Mouse (Mus musculus): ENCODE measurements around the gene 1700003E16Rik.

Gene 1700003E16Rik

DNA sequence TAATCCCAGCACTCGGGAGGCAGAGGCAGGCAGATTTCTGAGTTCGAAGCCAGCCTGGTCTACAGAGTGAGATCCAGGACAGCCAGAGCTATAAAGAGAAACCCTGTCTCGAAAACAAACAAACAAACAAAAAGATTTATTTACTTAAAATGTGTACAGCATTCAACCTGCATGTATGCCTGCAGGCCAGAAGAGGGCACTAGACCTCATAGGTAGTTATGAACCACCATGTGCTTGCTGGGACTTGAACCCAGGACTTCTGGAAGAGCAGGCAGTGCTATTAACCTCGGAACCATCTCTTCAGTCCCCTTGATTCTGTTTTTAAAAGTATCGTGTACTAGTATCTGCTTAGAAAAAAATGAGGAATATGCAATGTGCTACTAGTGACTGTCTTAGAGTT is 28.8 kb upstream of the 1700003E16Rik start:
- no peak for DNase-seq (ENCODE audit: low spot score)

- no peak for DNase-seq (ENCODE audit: low spot score)
These were observed 24.7 kb upstream of the 1700003E16Rik start for GRCm38 (mm10) chr6:83131469-83132034.

DNA sequence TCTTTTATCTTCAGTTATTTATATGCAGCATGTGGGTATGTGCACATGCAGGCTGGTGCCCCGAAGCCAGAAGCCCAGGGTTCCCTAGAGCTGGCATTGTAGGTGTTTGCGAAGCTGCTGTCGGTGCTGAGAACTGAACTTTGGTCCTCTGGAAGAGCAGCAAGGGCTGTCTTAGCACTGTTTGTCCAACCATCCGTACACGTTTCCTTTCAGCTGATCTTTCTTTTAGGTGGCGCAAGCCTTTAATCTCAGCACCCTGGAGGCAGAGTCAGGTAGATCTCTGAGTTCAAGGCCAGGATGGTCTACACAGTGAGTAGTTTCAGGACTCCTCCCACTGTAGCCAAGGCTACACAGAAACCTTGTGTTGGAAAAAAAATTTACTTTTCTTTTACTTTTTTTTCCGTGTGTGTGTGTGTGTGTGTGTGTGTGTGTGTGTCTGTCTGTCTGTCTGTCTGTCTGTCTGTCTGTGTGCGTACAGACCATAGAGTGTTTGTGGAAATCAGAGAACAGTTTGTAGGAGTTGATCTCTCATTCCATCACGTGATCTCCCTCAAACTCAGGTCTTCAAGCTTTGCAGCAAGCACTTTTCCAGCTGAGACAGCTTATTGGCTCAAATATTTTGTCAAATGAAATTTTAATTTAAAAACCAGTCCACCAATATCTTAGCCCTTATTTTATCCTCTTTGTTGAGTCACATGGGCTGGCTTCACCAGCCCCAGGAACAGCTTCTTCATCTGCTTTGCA is 23.9 kb upstream of the 1700003E16Rik start:
- DNase-seq (ENCODE audit: low spot score), result no peak

DNA sequence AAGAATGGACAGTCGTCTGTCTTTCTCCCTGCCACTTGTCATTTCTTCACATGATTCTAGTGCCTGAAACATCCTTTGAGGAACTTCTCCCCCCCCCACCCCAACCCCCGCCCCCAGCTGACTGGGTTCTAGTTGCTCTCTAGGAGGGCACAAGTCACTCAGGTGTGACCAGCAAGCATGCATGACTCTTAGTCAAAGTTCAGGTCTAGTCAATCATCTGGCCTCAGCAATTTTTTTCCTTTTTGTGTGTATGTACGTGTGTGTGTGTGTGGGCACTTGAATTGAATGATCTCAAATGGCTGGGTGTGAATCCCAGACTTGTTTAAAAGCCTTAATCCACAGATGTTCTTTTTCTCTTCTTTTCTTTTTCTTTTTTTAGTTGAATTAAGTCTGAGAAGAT is 22.0 kb upstream of the 1700003E16Rik start:
- no peak for DNase-seq (ENCODE audit: low spot score)

DNA sequence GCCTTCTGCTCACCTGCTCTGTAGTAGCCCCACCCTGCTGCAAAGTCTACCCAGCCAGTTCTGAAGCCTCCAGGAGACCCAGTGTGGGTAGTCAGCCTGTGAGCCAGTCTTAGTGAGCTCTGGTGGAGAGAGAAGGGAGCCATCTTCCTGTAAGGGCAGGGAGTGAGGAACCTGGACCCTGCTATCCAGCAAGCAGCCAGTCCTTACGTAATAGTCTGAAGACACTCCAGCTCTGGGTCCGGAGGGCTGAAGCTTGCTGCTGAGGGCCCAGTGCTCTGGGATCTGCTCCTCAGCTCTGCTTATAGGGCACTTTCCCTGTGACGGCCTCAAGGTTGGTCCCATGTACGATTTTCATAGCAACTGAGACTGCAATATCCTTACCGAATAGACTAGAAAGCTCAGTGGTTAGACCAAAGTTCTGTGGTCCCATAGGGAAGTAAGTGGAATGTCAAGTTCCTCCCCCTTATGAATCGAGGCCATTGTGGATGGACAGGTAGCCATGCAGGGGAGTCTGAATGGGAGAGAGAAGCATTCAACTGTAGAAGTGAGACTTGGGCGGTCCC is 21.2 kb upstream of the 1700003E16Rik start, which contains the start of gene Rtkn:
Gene Rtkn (plus strand): TSS at position 513 of the 563 bp plus-strand sequence.
- DNase-seq (ENCODE audit: low spot score), result no peak

GRCm38 (mm10) chr6:83135571-83136161 is 20.5 kb upstream of the 1700003E16Rik start:
- DNase-seq (ENCODE audit: low spot score), result no peak

DNA sequence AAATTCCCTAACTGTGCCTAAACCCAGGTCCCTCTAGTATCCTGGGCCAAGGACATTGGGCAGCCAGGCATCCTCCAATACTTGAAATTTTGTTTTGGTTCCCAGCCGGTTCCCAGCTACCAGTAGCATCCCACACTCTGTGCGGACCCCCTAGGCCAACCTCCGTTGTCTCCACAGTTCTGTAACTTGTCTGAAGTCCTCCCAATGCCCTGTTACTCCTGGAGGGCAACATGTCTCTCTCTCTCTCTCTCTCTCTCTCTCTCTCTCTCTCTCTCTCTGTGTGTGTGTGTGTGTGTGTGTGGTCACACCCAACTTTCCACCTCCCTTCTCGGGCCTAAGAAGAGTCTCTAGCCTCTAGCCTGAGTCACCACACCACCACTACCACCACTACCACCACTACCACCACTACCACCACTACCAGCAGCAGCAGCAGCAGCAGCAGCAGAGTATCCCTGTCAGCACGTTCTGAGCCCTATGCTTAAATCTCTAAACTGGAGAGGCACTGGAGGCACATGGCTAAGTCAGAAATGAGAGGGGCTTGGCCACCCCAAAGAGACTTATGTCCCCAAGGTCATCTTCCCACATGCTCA is 19.8 kb upstream of the 1700003E16Rik start:
- DNase-seq (ENCODE audit: low spot score), result no peak

GRCm38 (mm10) chr6:83136881-83137575 is 19.2 kb upstream of the 1700003E16Rik start:
- no peak for DNase-seq (ENCODE audit: low spot score)

- no peak for DNase-seq (ENCODE audit: low spot score)
These were observed 18.6 kb upstream of the 1700003E16Rik start for GRCm38 (mm10) chr6:83137576-83137950.

- no peak for DNase-seq (ENCODE audit: low spot score)
These were observed 18.1 kb upstream of the 1700003E16Rik start for GRCm38 (mm10) chr6:83138056-83138455.

GRCm38 (mm10) chr6:83140044-83140443 is 16.2 kb upstream of the 1700003E16Rik start:
- no peak for DNase-seq (ENCODE audit: low spot score)

GRCm38 (mm10) chr6:83141636-83142035 is 14.6 kb upstream of the 1700003E16Rik start:
- no peak for DNase-seq (ENCODE audit: low spot score)

DNA sequence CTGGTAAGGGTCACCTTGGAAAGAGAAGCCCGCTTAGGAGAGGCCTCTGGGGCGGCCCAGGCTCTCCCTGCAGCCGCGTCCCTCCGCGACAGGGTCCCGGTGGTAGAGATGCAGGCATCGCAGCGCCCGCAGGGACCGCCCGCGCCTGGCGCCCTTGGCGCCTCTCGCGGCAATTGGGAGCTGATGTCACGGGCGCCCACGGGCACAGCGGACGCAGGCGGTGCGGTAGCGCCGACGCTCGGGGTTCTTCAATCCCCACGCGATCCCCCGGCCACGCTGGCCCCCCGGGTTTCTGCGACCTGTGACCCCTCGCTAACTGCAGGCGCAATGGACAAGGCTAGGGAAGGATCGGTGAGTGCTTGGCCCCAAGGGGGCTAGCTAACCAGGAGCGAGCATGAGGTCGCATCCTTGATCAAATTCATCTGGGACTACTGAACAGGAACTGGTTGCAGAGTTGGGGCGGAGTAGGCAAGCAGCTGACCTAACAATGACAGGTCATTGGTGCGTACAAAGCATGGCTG is 13.9 kb upstream of the 1700003E16Rik start:
- no peak for DNase-seq (ENCODE audit: low spot score)

GRCm38 (mm10) chr6:83142886-83143285 is 13.3 kb upstream of the 1700003E16Rik start:
- no peak for DNase-seq (ENCODE audit: low spot score)

DNA sequence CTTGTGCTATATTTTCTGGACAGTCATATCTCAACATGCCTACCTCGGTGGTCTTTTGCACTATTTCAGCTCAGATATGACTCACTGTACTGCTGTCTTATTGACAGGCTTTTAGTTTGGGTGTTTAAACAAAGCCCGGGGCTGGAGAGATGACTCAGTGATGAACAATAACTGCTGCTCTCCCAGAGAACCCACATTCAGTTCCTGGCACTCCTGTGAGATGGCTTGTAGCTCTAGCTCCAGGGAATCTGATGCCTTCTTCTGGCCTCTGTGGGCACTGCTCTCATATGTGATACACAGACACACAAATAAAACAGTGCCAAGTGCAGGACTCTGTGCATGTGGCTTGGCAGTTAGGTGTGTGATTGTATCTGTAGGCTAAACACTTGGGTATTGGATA is 11.0 kb upstream of the 1700003E16Rik start:
- DNase-seq (ENCODE audit: low spot score), result no peak

- no peak for DNase-seq (ENCODE audit: low spot score)
These were observed 10.4 kb upstream of the 1700003E16Rik start for GRCm38 (mm10) chr6:83145805-83146204.

DNA sequence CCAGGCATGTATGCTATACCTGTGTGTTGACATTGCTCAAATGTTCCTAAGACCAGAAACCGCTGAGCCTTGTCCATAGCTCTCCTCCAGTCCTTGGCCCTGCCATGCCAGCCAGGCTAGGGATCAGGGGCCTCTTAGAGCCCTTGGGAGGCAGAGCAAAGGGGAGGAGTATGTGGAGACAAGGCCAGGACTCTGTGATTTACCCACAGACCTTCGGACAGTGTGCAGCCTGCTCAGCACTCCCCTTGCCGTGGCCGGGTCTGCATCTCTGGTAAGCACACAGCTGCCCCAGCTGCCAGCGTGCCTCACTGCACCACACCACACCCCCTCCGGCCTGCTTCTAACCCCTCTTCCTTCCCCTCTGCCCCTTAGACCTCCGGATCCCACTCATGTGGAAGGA is 8.9 kb upstream of the 1700003E16Rik start:
- no peak for DNase-seq (ENCODE audit: low spot score)

- DNase-seq (ENCODE audit: low spot score), result no peak
These were observed 4.5 kb upstream of the 1700003E16Rik start for GRCm38 (mm10) chr6:83151721-83152120.

DNA sequence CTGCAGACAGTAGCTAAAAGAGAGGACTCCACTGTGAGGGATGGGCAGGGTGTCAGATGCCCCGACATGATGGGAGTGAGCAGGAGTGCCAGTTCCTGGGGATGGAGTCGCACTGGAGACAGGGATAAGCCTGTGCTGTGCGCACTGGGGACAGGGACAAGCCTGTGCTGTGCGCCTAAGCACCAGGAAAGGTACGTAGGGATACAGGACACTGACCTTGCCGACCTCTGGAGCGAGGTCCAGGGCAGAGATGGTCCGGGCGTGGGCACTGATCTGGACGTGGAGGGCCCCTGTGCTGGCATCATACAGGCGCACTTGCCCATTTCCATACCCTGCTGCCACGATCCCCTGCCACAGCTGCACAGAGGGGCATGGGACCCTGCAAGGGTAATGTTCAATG is 3.2 kb upstream of the 1700003E16Rik start:
- no peak for DNase-seq (ENCODE audit: low spot score)

GRCm38 (mm10) chr6:83153485-83153884 is 2.7 kb upstream of the 1700003E16Rik start:
- DNase-seq (ENCODE audit: low spot score), result no peak

DNA sequence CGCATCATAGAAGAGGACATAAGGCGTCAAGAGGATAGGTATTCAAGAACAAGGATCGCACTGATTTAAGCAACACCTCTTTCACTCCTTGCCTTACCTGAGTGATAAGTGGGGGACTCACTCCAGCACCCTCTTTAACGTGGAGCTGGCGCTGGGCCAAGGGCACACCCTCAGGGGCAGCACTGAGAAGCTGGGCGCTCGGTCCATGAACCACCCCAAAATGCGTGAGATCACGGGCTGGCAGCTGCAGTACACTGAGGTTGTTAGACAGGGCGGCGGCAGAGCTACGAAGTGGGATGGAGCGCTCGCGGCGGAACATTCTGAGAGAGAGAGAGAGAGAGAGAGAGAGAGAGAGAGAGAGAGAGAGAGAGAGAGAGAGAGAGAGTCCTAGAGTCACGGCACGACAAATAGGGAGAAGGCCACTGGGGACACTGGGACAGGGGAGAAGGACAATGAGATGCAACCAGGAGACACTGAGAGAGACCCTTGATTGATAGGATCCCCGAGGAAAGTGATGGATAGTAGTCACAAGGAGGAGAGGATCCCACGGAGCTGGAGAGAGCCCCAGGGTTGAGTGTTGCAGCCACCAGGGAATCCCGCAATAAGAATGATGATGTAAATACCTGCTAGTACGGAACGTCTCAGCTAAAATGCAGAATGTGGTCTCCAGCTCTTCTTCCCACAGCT is 509 bp upstream of the 1700003E16Rik start:
- no peak for DNase-seq (ENCODE audit: low spot score)
